Mouse (Mus musculus) CD4-positive, CD25-positive, alpha-beta regulatory T cell, adult 4 months (primary cell): ENCODE data around the gene Col11a2. TPM values are rescaled to one million over a fixed set of nuclear protein-coding genes. Genes with fewer than 3 reads are reported as not detected.
A peak's percentile ranks its signal among the peaks of the same experiment; 100 is the strongest.

Experiments used
- ATAC-seq: one replicate; pipeline ENCODE4 v1.8.0; 2017
- polyA plus RNA-seq, 2 experiments: library from polyadenylated mRNA; unstranded; fragments of 100-300 nt; shearing (Covaris generic); gene quantifications; one replicate each; pipeline ENCODE4 v1.2.1; 2017

The Col11a2 gene
- polyA plus RNA-seq, 2 experiments from 2014 or later, result 0.15 to 0.42 TPM

DNA sequence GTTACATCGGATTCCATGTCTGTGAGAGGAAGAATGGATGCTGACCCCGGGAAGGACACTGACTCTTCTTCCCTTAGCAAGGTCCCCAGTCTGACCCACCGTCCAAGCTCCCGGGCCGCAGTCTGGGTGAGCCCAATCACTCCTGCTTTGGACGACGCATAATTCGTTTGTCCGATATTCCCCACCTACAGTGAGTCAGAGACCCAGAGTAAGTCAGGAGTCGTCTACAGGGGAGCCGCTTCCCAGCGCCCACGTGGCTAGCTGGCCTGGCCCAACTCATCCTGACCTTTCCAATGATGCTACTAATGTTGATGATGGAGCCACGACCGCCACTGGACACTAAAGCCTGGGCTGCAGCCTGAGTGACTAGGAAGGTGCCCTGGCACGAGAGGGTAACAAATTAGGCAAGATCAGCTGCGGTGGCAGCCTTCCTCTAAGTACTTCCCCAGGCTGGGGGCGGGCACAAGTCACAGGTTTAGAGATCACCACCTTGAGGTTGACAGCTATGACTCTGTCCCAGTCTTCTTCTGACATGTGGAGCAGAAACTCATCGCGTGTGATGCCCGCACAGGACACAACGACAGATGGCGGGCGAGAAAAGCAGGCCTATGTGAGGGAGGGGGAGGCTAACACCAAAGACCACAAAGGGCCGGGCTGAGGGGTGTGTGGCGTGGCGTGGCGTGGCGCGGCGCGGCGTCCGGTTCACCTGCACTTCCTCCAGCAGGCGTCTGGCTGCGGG, 12.2 kb upstream of the Col11a2 start:
- peak; percentile 46 for ATAC-seq

DNA sequence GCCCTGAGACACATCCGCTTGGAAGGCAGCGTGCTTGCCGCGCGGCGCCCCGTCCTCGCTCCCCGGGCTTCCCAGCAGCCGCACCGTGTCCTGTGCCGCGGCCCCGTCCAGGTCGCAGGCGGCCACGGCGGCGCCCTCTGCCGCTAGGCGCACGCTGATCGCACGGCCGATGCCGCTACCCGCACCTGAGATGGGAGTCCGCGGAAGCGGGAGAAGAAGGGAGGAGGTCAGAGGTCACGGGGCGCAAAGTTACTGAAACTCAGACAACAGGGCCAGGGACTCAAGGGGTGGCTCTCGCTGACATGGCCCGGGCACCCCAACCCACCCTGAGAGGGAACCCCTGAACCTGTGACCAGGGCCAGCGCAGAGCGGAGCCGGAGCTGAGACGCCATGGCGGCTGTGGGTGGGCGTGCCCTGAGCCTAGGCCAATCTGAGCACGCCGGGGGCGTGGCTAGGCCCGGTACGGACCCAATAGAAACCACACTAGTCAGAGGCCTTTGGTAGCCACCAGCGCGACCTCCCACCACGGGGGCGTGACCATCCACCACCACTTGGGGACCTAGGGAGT, 11.5 kb upstream of the Col11a2 start, which contains the start of gene H2-Ke6:
TSS of gene H2-Ke6 (minus strand) at position 405 of the 568 bp plus-strand sequence.
- peak; percentile 50 for ATAC-seq

DNA sequence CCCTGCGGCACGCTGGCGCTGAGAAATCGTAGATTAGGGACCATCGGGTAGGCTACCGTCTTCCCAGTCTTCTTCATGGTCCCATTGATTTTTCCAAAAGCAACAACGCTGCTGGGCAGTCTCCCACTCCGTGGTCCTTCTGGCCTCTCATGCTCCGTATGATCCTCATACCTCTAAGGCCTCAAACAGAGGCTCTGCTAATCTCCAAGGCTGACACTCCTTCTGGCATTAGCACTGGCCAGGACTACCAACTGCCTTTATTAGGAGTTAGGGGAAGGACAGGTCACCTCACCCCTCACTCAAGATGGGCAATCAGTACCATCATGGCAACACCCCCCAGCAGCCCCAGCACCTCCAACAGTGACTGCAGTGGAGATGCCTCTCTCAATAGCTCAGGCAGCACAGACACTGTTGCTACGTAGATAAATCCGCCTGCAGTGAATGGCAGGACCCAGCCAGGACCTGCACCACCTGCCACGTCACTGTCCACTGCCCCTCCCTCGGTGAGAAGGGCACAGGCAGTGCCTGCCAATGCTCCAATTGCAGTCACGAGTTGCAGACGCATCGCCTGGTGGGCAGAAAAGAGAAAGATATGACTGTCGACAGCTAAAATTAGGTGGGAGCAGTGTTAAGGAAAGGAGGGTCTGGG, 10.6 kb upstream of the Col11a2 start:
- no peak for ATAC-seq

DNA sequence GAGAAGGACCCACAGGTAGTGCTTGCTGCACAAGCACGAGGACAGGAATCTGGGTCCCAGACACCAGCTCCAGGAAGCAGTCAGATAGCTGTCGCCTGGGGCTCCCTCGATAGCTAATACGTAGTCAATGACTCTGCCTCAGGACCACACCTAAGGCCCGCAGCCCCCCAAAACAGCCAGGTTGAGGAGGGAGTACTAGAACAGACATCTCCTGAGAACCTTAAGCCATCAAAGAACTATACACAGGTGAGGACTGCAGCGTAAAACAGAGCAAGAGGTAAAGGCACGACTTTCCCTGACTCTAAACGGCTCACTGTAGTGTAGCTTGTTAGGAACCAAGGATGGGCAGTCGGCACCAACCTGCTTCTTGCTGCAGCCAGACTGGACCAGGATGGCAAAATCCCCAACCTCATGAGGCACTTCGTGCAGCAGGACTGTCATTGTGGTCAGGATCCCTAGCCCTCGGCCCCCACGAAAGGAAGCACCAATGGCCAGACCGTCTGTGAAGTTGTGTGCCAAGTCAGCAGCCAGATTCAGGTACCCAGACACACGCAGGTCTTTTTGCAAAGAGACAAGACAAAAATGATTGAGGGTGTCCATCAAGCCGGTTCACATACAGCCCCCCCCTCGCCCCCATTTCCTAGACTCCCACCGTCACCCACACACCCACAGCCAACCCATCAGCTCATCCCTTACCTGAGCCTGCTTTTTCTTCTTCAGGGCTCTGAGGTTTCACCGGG, 9.9 kb upstream of the Col11a2 start:
- no peak for ATAC-seq

DNA sequence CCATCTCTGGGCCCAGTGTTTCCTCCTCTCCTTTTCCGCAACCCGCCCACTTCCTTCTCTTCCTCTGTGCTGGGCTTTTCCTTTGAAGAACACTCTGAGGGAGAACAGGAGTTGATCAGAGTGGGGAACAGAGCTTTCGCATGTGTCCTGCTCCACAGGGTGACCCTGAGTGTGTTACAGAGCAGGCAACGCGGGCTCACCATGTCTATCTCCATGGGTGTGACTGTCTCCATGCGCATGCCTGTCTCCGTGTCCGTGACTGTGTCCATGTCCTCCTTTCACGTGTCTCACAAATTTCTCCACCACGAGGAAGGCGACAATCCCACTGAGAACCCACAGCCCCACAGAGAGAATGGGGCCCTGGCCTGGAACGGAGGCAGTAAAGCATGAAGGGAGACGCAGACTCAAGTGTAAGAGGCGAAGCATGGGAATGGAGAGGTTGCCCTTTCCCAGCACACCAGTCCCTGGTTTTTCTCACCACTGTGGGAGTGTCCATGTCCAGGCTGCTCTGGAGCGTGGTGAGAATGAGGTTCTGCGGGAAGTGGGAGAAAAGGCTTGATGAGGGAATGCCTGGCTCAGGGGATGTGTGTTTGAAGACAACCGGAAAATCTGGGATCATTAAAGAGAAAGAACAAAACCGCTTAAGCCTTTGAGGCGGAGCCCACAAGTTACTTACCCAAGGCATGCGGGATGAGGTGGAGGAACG, 9.2 kb upstream of the Col11a2 start:
- no peak for ATAC-seq

DNA sequence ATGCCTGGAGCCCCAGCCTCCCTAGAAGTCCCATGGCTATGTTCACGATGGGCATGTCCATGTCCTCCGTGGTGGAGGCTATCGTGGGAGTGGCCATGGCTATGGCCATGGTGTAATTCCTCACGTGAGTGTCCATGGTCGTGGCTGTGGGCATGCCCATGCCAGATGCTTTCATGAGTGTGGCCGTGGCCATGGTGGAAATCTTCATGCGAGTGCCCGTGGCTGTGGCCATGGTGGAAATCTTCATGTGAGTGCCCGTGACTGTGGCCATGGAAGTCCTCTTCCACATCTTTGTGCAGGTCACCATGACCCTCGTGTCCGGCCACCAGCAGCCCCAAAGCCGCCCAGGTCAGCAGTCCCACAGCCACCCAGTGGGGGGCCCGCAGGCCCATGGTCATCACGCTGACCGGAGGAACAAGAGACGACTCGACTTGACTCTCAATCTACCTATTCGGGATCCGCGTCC, 8.3 kb upstream of the Col11a2 start:
- no peak for ATAC-seq

DNA sequence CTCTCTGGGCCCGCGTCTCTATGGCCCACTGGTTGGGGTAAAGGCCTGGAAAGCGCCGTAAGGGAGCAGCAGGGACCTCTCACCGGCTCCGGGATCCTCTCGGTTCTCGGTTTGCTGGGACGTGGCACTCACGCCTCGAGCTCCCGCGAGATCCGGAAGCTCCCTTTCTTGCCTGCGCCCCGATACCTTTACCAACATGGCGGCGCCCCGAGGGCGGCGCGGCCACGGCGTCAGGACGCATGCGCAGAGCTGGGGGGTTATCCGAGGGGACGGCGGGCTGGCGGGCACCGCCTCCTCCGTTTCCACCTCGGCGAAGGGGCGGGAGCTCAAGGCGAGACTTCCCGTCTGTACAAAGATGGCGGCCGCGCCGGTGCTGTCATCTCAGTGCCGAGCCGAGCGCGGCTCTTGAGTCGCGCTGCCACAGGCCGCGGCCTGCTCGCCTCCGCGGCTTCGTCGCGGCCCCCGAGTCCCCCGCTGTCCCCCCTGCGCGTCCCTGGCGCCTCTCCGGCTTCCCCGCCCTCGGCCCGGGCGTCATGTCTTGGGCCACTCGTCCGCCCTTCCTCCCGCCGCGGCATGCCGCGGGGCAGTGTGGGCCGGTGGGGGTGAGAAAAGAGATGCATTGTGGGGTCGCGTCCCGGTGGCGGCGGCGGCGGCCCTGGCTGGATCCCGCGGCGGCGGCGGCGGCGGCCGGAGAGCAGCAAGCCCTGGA, 7.6 kb upstream of the Col11a2 start, which contains the start of the genes Slc39a7 and Rxrb:
TSS of gene Slc39a7 (minus strand) at position 218 of the 709 bp plus-strand sequence.
TSS of gene Rxrb (plus strand) at position 348 of the 709 bp plus-strand sequence.
- ATAC-seq, result peak; percentile 75

DNA sequence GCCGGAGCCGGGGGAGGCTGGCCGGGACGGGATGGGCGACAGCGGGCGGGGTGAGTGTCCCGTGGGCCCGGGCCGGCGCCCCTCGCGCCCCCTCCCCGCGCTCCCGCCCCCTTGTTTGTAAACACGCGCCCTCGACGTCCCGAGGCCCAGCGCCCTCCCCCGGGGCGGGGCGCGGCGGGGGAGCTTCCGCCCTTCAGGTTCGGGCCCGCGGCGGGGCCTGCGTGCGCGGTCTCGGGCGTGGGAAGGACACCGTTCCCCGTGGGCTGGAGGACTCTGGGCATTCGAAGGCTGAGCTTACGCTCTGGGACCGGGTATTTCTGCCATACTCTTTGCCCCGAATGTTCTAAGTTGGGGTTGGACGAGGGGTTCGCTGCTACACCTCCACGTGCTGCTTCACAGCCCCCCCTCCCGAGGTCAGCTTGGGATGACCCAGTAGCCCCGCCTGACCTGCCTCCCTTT, 7.0 kb upstream of the Col11a2 start:
- ATAC-seq, result peak; percentile 11

DNA sequence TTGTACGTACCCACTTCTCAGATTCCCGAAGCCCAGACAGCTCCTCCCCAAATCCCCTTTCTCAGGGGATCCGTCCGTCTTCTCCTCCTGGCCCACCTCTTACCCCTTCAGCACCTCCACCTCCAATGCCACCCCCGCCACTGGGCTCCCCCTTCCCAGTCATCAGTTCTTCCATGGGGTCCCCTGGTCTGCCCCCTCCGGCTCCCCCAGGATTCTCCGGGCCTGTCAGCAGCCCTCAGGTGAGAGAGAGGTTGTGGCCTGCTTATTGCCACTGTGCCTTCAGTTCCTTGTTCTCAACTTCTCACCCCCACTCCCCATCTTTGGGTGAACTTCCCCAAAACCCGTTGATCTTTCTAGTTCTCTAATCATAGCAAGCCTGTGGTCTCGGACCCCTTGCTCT, 6.4 kb upstream of the Col11a2 start:
- no peak for ATAC-seq

DNA sequence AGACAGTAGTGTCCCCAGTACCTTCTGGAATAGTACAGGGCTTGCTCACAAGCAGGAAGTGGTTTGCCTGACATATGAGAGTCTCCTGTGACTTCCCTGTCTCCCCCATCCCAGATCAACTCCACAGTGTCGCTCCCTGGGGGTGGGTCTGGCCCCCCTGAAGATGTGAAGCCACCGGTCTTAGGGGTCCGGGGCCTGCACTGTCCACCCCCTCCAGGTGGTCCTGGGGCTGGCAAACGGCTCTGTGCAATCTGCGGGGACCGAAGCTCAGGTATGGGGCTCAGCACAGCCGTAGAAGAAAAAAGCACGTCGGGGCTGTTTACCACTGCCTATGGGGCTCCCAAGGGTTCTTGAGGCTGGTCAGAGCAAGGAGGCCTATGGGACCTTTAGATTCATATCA, 5.8 kb upstream of the Col11a2 start:
- ATAC-seq, result no peak

DNA sequence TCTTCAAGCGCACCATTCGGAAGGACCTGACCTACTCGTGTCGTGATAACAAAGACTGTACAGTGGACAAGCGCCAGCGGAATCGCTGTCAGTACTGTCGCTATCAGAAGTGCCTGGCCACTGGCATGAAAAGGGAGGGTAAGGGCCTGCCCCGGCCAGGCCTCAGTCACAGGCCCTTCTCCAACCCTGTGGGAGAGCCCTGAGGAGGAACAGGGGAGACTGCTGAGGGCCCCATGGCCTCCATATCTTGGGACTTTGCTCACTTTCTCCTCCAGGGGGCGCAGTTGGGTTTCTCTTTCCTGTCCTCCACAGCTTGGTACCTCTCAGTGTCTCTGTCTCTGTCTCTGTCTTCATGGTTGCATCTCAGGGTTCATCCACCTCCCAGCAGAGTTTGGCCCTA, 5.2 kb upstream of the Col11a2 start:
- ATAC-seq, result no peak

DNA sequence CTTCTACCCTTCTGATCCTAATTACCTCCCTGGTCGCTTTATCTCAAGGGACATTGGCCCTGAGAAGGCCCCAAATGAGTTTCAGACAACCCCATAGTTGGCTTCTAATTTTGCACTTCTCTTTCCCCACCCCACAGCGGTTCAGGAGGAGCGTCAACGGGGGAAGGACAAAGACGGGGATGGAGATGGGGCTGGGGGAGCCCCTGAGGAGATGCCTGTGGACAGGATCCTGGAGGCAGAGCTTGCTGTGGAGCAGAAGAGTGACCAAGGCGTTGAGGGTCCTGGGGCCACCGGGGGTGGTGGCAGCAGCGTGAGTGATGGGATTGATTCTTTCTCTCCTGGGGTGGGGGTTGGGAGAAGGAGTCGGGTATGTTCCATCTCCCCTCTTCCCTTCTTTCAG, 3.7 kb upstream of the Col11a2 start:
- ATAC-seq, result no peak

DNA sequence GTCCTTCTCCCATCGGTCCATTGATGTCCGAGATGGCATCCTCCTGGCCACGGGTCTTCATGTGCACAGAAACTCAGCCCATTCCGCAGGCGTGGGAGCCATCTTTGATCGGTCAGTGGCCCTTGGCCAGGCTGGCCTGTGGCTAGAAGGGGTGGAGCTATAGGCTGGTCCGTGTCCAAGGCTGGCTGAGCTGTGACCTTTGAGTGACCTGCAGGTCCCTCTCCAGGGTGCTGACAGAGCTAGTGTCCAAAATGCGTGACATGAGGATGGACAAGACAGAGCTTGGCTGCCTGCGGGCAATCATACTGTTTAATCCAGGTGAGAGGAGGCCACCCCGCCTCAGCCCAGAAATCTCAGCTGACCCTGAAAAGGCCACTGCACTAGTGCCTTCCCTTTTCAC, 2.6 kb upstream of the Col11a2 start:
- ATAC-seq, result no peak

DNA sequence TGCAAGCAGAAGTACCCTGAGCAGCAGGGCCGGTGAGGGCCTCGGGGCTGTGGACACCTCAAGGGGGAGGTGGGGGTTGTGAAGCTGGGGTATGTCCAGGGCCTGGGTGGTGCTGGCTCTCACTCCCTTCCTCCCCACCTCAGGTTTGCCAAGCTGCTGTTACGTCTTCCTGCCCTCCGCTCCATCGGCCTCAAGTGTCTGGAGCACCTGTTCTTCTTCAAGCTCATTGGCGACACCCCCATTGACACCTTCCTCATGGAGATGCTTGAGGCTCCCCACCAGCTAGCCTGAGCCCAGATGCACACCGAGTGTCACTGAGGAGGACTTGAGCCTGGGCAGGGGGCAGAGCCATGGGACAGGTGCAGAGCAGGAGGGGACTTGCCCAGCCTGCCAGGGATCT, 2.0 kb upstream of the Col11a2 start:
- no peak for ATAC-seq

DNA sequence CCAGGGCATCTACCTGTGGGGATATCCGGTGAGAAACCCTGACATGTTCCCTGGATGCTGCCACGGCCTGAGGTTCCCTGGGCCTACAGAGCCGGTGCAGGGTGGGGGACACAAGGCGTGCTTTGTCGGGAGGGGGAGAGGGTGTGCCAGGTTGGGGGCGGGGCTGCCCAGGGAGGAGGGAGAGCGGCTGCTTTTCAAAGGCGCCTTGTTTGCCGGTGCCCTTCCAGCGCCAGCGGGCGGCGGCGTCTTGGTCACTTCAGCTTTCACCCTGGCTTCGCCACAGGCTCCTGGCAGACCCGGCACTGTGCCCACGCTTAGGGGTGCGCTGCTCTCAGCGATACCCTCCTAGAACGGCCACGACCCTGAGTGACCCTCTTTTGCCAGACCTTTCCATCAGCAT, 797 bp upstream of the Col11a2 start:
- no peak for ATAC-seq

DNA sequence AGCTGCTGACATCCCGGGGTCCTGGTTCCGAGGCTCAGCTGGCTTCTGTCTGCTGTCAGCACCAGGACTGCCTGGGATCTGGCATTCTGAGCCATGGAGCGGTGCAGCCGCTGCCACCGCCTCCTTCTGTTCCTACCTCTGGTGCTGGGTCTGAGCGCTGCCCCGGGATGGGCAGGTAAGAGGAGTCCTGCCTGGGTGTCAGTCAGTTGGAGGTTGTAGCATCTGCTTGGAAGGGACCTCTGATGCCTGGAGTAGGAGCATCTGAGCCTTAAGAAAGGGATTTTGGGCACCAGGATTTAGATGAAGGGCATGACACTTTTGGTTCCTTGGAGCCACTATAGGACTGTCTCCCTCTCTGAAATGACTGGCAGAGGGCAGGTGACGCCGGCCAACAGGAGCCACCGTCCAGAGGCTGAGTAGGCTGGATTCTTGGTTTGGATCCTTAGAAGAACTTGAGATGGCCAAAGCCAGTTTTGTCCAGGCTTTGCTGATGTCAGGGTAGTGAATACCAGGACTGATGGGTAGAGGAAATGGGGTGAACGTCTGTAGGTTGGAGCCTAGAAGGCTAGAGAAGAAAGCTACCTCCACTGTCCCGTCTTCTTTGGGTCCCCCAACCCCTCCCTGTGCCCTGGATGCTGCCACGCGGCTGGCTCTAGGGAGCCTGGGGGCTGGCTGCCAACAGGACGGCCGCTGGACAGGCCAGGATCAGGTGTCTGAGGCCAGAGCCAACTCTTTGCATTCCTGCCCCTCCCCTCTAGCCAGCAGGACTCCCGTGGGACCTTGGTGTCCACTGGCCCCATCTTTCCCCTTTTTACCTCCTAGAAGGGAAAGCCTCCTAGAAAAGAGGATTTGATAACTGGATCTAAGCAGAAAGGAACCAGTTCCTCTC, 569 bp downstream of the Col11a2 start:
- ATAC-seq, result no peak

DNA sequence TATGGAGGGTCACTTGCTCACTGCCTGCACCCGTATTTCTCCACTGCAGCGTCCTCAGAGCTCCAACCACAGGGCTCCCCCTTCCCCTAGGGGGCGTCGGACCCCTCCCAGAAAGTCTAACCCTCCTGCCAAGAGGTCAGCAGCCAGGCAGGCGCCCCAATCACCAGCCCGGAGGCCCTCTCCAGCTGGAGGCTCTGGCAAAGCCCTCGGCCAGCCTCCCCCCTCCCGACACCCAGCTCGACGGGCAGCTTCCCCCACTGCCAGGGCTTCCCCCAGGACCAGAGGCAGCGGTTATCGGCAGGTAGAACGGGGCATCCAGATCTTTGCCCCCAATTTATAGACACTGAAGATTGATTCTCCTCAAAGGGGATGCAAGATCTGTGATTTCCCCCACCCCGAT, 6.7 kb downstream of the Col11a2 start:
- no peak for ATAC-seq

DNA sequence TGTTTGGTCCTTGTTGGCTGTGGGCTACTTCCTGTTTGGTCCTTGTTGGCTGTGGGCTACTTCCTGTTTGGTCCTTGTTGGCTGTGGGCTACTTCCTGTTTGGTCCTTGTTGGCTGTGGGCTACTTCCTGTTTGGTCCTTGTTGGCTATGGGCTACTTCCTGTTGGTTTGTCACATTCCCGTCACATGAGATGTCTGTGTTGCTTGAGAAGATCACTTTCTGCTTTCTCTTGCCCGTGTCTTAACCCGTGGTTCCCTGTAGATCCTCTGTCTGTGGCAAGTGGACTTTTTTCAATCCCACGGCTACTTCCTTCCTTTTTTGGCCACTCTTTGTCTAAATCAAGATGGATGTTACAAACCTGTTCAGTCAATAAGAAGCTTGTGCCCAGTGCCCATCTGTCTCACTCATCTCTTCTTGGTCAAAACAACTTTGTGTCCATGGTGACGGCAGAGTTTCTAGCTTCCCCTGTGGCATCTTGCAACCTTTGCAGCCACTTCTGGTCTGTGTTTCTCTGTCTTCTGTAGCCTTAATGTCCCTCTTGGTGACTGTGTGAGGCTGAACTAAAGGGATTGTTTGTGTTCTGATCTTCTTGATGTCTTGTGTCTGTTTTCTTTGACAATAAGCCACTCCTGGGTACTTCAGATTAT, 8.3 kb downstream of the Col11a2 start:
- peak; percentile 45 for ATAC-seq

DNA sequence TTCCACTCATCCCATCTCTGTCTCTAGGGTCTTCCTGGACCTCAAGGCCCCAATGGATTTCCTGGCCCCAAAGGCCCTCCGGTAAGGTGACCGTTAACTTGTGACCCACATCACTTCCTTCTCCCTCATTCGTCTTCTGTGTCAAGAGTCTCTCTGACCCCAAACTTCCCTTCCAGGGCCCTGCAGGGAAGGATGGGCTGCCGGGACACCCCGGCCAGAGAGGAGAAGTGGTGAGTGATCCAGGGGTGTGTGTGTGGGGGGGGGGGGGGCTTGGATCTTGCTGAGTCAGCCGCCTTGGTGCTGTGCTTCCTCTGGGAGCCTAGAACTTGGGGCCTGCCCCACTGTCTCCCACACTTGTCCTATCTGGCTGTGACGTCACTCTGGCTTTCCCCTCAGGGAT, 18.0 kb downstream of the Col11a2 start:
- no peak for ATAC-seq

DNA sequence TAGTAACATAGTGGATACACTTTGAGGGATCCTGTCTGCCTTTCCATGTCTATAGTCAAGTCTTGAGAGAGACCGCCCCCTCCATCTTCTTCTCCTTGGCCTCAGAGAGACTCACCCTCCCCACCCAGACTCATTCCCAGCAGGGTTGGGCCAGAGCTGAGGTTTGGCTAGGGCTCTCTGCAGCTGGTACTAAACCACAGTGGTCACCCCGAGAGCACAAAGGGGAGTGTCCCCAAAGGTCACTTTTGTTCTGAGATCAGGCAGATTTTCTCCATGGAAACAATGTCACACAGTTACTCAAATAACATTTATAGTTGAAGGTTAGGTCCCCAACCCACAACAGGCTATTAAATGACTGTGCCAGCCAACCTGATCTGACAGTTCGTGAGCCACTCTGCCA, 29.6 kb downstream of the Col11a2 start:
- no peak for ATAC-seq
